Mouse (Mus musculus) midbrain, embryonic 15.5 days (tissue): ENCODE measurements at regions not wholly inside any gene's neighbourhood (a gene's known extent, or its start where the extent isn't known, plus 50 kb on each side); places are given as distances from the start of the nearest gene placed in this dataset.

ENCODE experiments used
- ATAC-seq: fragments of 200-750 bp; cut with Nextera tagmentation; replicated peaks from 2 replicates; pipeline ENCODE4 v1.8.0; 2017; ENCODE audit warnings: moderate TSS enrichment
- H3K27ac ChIP-seq: fragments of 300-500 bp; sonication (generic); 2 replicates; pipeline ENCODE4 v1.5.1; 2015; ENCODE audit warnings: mild to moderate bottlenecking, inconsistent platforms
- H3K27me3 ChIP-seq: fragments of 300-500 bp; sonication (generic); replicated peaks from 2 replicates; pipeline ENCODE4 v1.6.1; 2015; ENCODE audit warnings: inconsistent platforms
- H3K36me3 ChIP-seq: fragments of 300-500 bp; sonication (generic); replicated peaks from 2 replicates; pipeline ENCODE4 v1.6.1; 2015; ENCODE audit warnings: inconsistent platforms
- H3K4me1 ChIP-seq: fragments of 300-500 bp; sonication (generic); 2 replicates; pipeline ENCODE4 v1.6.1; 2015; ENCODE audit warnings: inconsistent platforms
- H3K4me2 ChIP-seq: fragments of 300-500 bp; sonication (generic); 2 replicates; pipeline ENCODE4 v1.6.1; 2015; ENCODE audit warnings: inconsistent platforms, mild to moderate bottlenecking, moderate library complexity
- H3K4me3 ChIP-seq: fragments of 300-500 bp; sonication (generic); 2 replicates; pipeline ENCODE4 v1.5.1; 2015; ENCODE audit warnings: mild to moderate bottlenecking, inconsistent platforms
- H3K9ac ChIP-seq: fragments of 300-500 bp; sonication (generic); 2 replicates; pipeline ENCODE4 v1.6.1; 2015; ENCODE audit warnings: mild to moderate bottlenecking, inconsistent platforms
- H3K9me3 ChIP-seq: fragments of 300-500 bp; sonication (generic); 2 replicates; pipeline ENCODE4 v1.6.1; 2016; ENCODE audit warnings: inconsistent platforms
- WGBS: fragments of 180-500 bp; shearing (Covaris S2); methylation state at CpG from one replicate; pipeline ENCODE4 v1.1.7; 2015; ENCODE audit warnings: mixed read lengths; 5-methylcytosine and 5-hydroxymethylcytosine counted together

DNA sequence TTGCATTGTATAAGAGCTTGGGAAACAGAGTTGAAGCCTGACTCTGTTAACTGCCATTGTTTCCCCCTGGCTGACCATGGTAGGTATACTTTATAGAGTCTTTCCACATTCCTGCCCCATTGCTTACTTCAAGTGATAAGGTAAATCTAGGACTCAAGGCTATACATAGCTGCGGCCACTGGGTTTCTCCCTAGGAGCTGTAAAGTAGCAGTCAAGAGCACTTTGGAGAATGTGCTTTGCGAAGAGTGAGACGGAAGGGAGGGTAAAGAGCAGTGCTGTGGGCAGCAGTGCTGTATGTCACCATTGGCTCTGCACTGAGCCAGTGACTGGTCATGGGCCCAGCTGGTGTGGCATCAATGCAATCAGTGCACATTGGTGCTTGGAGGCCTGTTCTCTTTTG is 240.1 kb downstream of the Rnd3 start:
- no peaks in the 10 kb centered on the region for H3K36me3 ChIP-seq
- no peaks in the 10 kb centered on the region for H3K9me3 ChIP-seq
- 0 out of 2 replicates have a peak, but pooled peaks cover 3% of the 10 kb centered on the region for H3K4me1 ChIP-seq
- no peak overlapping the region for H3K9ac ChIP-seq
- no peak overlapping the region for H3K4me2 ChIP-seq
- H3K27ac ChIP-seq, result no peak overlapping the region
- H3K27me3 ChIP-seq, result no peaks in the 10 kb centered on the region
- H3K4me3 ChIP-seq, result no peak overlapping the region
- no peak for ATAC-seq
- 92% methylated on average over 3 of the region's 3 CpGs for WGBS

DNA sequence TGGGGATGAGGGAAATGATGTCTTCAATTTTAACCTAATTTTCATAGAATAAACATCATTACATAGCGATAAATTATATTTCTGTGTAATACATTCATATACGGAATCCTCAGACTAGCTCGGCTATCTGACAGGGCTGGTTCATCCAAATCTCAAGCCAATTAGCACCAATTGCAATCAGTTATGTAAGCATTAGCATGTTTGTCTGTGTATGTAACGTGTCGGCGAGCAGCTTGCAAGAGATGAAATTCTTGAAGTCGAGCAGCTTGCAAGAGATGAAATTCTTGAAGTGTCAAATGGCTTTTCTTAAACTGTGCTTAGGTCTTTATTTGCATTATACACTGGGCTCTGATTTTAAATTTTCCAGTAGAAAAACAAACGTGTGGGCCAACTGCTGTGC is 246.2 kb downstream of the Rnd3 start:
- no peaks in the 10 kb centered on the region for H3K9me3 ChIP-seq
- peak overlapping the region; percentile 35 for H3K4me2 ChIP-seq
- no peak overlapping the region for H3K9ac ChIP-seq
- H3K4me3 ChIP-seq, result no peak overlapping the region
- peak; percentile 73; the same call in 1 of the 2 replicates for ATAC-seq
- H3K36me3 ChIP-seq, result no peaks in the 10 kb centered on the region
- peaks cover 17% of the 10 kb centered on the region for H3K4me1 ChIP-seq
- no peak overlapping the region for H3K27ac ChIP-seq
- H3K27me3 ChIP-seq, result no peaks in the 10 kb centered on the region
- WGBS, result 38% methylated on average over 8 of the region's 8 CpGs

DNA sequence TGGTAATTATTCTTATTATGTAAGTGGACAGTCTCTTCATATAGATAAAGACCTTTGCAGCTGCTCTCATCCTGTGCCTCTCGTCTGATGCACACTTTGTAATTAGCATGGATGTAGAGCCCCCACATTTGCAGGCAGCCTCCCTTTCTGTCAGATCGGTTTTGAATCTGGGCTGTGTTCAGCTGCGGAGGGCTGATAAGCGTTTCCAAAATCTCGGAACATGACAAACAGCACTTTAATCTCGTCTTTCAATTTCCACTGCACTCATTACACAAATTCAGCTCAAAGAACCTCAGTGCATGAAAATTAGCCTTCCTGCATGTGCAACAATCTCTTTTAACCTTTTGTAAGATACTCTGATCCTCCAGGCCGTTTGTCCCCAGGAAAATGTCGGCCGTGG is 246.7 kb downstream of the Rnd3 start:
- ATAC-seq, result peak; percentile 74; the same call in 1 of the 2 replicates
- H3K9ac ChIP-seq, result no peak overlapping the region
- WGBS, result 18% methylated on average over 9 of the region's 9 CpGs

DNA sequence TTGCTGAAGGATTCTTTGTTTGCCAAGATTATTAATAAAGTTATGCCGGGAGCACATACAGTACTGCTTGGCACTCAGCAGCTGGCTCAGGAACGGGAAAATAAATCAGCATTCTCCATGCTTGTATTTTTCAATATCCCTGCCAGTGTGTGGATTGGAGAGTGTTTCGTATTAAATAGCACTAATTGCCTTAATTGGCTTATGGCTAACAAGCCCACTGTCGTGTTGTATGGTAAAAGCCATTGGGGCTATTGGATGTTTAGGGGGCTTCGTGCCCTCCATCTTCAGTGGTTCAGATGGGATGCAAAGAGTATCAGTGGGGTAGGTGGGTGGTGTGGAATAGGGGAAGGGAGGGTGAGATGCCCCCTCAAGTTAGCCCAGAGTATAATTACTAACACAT is 259.9 kb downstream of the Rnd3 start:
- Histone ChIP-seq H3K4me2 (no peak overlapping the region), H3K36me3 (no peaks in the 10 kb centered on the region), H3K4me3 (no peak overlapping the region), H3K27me3 (no peaks in the 10 kb centered on the region), H3K27ac (no peak overlapping the region), H3K9ac (no peak overlapping the region), H3K9me3 (no peaks in the 10 kb centered on the region), H3K4me1 (0 out of 2 replicates have a peak, but pooled peaks cover 3% of the 10 kb centered on the region)
- 0 out of 2 replicates have a peak, but pooled peaks have one; percentile 24 for ATAC-seq
- 53% methylated on average over 5 of the region's 5 CpGs for WGBS

More for the DNA sequence above, 246.7 kb downstream of the Rnd3 start:
- H3K27ac ChIP-seq, result 0 out of 2 replicates have a peak overlapping the region, but pooled peaks have one; percentile 21
- H3K9me3 ChIP-seq, result no peaks in the 10 kb centered on the region
- no peaks in the 10 kb centered on the region for H3K27me3 ChIP-seq
- H3K4me3 ChIP-seq, result no peak overlapping the region
- H3K36me3 ChIP-seq, result no peaks in the 10 kb centered on the region
- peak overlapping the region; percentile 35 for H3K4me2 ChIP-seq
- peaks cover 17% of the 10 kb centered on the region for H3K4me1 ChIP-seq

DNA sequence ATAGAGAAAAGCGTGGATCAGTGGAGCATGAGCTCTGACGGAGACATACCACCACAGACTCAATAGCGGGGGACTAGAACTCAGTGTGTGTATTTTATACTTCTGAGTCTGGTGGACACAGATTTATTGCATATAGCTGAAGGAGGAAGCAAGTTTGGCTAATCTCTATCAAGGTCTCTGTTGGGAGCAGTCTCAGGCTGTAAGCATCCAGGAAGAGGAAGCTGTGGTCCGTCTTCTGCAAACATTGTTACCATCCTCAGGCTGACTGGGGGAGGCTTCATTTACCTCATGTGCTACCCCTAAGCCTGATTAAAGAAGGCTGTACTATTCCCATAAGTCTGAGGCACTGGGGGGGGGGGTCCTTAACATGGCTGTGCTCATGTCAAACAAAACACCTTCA is 261.0 kb downstream of the Rnd3 start:
- Histone ChIP-seq H3K27me3 (no peaks in the 10 kb centered on the region), H3K27ac (no peak overlapping the region), H3K36me3 (no peaks in the 10 kb centered on the region), H3K9me3 (no peaks in the 10 kb centered on the region), H3K4me2 (no peak overlapping the region), H3K4me3 (no peak overlapping the region), H3K4me1 (0 out of 2 replicates have a peak, but pooled peaks cover 5% of the 10 kb centered on the region), H3K9ac (no peak overlapping the region)
- WGBS, result 86% methylated on average over 4 of the region's 4 CpGs
- ATAC-seq, result no peak

DNA sequence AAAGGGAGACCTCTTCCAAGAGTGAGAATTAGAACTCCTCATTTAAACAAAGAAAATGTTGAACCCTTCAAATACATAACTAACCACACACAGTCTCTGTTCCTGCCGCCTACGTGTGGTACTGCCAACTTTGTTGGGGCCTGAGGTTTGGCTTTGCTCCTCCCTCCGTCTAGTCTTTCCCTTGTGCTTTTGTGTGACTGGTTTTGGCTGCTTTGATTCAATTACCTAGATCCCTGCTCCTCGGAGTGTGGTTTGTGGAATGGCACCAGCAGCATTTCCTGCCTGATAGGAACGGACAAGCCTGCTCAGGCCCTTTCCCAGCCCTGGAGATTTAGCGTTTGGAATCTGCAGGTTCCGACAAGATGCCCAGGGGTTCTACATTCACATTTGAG is 263.0 kb downstream of the Rnd3 start:
- WGBS, result 26% methylated on average over 7 of the region's 7 CpGs
- Histone ChIP-seq H3K9ac (no peak overlapping the region), H3K36me3 (no peaks in the 10 kb centered on the region), H3K4me1 (0 out of 2 replicates have a peak, but pooled peaks cover 5% of the 10 kb centered on the region), H3K4me2 (no peak overlapping the region), H3K27me3 (no peaks in the 10 kb centered on the region), H3K27ac (no peak overlapping the region), H3K4me3 (no peak overlapping the region), H3K9me3 (no peaks in the 10 kb centered on the region)
- no peak for ATAC-seq

DNA sequence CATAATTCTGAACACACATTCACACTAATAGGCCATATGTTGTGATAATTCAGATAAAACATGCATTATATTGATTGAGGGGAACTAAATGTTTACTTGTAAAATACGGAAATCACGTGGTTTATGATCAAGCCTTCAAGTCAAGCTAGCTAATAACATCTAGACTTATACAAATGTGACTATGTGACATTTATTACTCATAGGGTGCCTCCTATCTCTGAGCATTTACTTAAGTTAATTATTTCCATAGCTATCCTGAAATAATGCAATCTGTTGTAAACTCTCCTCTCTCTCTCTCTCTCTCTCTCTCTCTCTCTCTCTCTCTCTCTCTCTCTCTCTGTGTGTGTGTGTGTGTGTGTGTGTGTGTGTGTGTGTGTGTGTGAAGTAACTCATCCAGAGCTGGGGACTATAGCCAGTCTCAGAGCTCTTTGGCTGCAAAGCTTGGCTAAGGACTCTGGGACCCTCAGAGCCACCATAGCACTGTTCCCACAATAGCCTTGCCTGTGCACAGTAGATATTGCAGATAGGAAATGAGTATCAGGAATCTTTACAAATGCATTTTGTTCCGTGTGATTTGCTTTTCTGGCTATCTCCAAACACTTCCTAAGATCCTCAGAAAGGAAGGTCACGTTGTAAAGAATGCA is 263.5 kb downstream of the Rnd3 start:
- H3K4me2 ChIP-seq, result no peak overlapping the region
- no peak for ATAC-seq
- WGBS, result 82% methylated on average over 4 of the region's 4 CpGs

DNA sequence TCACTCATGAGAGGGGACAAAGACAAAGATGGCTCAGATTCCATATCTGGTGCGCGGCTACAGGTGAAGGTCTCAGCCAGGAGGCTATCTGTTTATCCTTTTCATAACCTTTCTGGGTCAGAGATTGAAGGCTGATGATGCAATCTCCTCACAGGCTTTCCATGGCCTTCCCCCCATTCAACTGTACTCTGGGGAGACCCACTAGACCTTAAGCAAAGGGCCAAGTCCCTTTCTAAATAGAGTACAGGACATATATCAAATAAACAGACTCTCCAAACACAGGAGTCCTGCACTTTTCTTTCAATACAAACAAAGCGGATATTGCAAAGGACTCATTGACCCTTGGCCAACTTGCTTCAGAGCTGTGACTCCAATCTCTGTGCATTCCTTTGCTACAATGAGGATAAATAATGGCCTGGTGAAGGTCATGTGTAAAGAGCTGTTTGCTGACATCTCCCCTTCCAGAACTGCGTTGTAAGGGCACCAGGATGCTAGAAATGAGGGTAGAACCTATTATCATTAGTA is 267.3 kb downstream of the Rnd3 start:
- Histone ChIP-seq H3K27ac (no peak overlapping the region), H3K36me3 (no peaks in the 10 kb centered on the region), H3K9ac (no peak overlapping the region), H3K4me1 (0 out of 2 replicates have a peak, but pooled peaks cover 2% of the 10 kb centered on the region), H3K4me3 (no peak overlapping the region), H3K27me3 (no peaks in the 10 kb centered on the region), H3K4me2 (no peak overlapping the region), H3K9me3 (no peaks in the 10 kb centered on the region)
- 90% methylated on average over 4 of the region's 4 CpGs for WGBS
- ATAC-seq, result no peak

More for the DNA sequence above, 263.5 kb downstream of the Rnd3 start:
- Histone ChIP-seq H3K9ac (no peak overlapping the region), H3K36me3 (no peaks in the 10 kb centered on the region), H3K27ac (no peak overlapping the region), H3K27me3 (no peaks in the 10 kb centered on the region), H3K4me3 (no peak overlapping the region), H3K9me3 (no peaks in the 10 kb centered on the region), H3K4me1 (0 out of 2 replicates have a peak, but pooled peaks cover 5% of the 10 kb centered on the region)

DNA sequence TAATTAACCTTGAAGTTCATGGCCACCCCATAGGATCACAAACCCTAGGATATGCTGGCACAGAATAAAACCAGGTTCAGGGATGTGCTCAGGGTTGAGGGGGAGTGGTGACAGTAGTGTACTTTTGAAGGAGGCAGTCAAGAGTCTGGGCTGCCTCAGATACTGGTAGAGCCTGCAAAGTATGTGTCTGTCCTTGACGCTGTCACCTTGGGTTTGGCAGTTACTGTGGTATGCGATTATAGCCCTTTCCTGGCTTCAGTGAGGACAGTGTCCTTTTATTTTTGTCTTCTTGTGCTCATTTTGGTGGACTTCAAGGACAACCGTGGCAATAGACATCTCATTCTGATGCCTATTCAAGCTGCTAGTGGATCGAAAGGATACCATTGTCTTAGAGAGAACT is 268.1 kb downstream of the Rnd3 start:
- no peak for ATAC-seq
- no peak overlapping the region for H3K9ac ChIP-seq

DNA sequence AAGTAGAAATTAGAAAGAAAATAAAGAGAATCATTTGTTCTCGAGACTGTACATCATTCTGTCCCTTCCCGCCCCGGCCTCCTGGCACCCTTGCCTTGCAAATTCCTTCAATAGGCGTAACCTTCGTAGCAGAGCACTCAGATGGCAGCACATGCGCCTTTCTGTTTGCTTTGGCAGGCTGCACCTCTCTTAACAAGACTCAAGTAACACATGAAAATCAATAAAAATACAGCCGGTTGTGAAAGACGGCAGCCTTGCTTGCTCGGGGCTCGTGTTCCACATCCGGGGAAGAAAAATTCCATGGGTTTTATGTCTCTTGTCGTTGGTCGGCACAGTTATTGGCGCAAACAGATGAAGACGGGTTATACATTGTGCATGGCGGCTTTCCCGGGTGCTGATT is 271.2 kb downstream of the Rnd3 start:
- Histone ChIP-seq H3K4me1 (no peaks in the 10 kb centered on the region), H3K27ac (no peak overlapping the region), H3K4me2 (no peak overlapping the region), H3K9ac (no peak overlapping the region), H3K27me3 (no peaks in the 10 kb centered on the region), H3K4me3 (no peak overlapping the region), H3K36me3 (no peaks in the 10 kb centered on the region), H3K9me3 (no peaks in the 10 kb centered on the region)
- ATAC-seq, result no peak
- WGBS, result 88% methylated on average over 17 of the region's 17 CpGs

More for the DNA sequence above, 268.1 kb downstream of the Rnd3 start:
- no peak overlapping the region for H3K4me3 ChIP-seq
- H3K27me3 ChIP-seq, result no peaks in the 10 kb centered on the region
- WGBS, result 85% methylated on average over 4 of the region's 4 CpGs
- H3K4me2 ChIP-seq, result no peak overlapping the region
- H3K27ac ChIP-seq, result no peak overlapping the region
- 0 out of 2 replicates have a peak, but pooled peaks cover 2% of the 10 kb centered on the region for H3K4me1 ChIP-seq
- no peaks in the 10 kb centered on the region for H3K36me3 ChIP-seq
- no peaks in the 10 kb centered on the region for H3K9me3 ChIP-seq

DNA sequence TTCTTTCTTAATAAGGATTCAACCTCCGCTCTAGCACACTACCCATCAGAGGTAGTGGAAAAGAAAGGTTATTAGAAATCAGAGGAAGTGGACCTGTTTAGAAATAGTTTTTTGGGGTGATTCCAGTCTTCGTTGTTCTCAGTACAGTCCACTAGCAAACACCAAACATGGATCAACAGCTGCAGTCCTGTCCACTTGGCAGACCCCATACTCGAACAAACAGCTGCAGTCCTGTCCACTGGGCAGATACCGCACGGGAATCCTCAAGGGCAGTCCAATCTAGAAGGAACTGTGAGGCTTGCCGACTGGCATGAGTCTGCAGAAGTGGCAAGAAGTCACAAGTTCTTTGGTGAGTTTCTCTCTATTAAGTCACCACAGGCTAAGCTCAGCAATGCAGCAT is 273.8 kb downstream of the Rnd3 start:
- no peaks in the 10 kb centered on the region for H3K4me1 ChIP-seq
- no peak for ATAC-seq
- WGBS, result 92% methylated on average over 6 of the region's 6 CpGs
- no peaks in the 10 kb centered on the region for H3K36me3 ChIP-seq
- H3K9ac ChIP-seq, result no peak overlapping the region
- H3K4me2 ChIP-seq, result no peak overlapping the region
- no peaks in the 10 kb centered on the region for H3K27me3 ChIP-seq
- H3K27ac ChIP-seq, result no peak overlapping the region
- no peak overlapping the region for H3K4me3 ChIP-seq
- no peaks in the 10 kb centered on the region for H3K9me3 ChIP-seq

DNA sequence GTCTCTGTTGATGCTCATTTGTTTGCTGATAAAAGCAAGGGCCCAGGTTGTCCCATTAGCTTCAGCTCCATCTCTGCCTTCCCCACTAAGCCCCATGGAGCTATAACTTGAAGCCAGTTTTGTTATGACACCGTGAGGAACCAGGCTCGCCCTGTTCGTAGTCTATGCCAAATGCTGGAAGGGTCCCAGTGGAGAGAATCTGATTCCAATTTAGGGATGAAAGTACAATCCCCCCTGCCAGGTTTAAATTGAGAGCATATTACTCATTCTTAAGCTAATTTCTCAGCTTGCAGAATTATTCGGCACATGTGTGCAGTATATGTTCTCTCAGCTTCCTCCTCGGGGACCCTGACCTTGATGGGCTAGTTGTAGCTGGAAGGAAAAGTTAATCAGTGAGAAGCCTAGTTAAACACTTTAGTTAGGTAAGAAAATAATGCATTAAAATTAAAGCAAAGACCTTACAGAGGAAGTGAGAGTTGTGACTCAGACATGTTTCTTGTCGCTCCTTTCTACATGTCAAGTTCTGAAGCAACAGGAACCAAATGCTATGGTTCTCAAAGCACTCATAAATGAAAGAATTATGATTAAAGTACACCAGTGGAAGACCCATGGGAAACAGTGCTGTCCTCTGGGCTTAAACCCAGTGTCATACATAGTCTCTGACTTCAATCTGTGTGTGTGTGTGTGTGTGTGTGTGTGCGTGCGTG is 295.2 kb downstream of the Rnd3 start:
- Histone ChIP-seq H3K27me3 (no peaks in the 10 kb centered on the region), H3K4me3 (no peak overlapping the region), H3K27ac (no peak overlapping the region), H3K4me2 (no peak overlapping the region), H3K4me1 (no peaks in the 10 kb centered on the region), H3K9ac (no peak overlapping the region), H3K9me3 (no peaks in the 10 kb centered on the region), H3K36me3 (no peaks in the 10 kb centered on the region)
- WGBS, result 66% methylated on average over 8 of the region's 8 CpGs
- ATAC-seq, result no peak
